Mouse (Mus musculus): ENCODE data around the gene Gm38392. TPM values are rescaled to one million over a fixed set of nuclear protein-coding genes. Genes with fewer than 3 reads are reported as not detected.

The Gm38392 gene
- polyA plus RNA-seq, 1 experiment, result not detected

- DNase-seq, result peak; percentile 29 to 37
- Histone ChIP-seq H3K4me1 (ENCODE audit: control insufficient read depth, insufficient read depth, low read length) (peaks cover 26% of the 10 kb centered on the region), H3K4me3 (replicated peaks; ENCODE audit: insufficient read depth, low read depth, low read length) (peak overlapping the region; percentile 92), H3K27me3 (ENCODE audit: control insufficient read depth, insufficient read depth, low read length) (no peaks in the 10 kb centered on the region), H3K27ac (ENCODE audit: insufficient read depth, low read length) (peak overlapping the region; percentile 57)
- TF ChIP-seq CTCF (IDR thresholded peaks at IDR 0.05; ENCODE audit: borderline replicate concordance, insufficient read depth, low read depth, low read length) (no peak), POLR2A (IDR thresholded peaks at IDR 0.05; ENCODE audit: borderline replicate concordance, insufficient read depth, low read length) (no peak)
- 14% methylated on average over 3 of the region's 3 CpGs for WGBS
Measured at GRCm38 (mm10) chr3:88208226-88208720, 78.7 kb downstream of the Gm38392 start.

GRCm38 (mm10) chr3:88207451-88208100, 79.4 kb downstream of the Gm38392 start:
- WGBS, result 7% methylated on average over 10 of the region's 15 CpGs
- H3K4me1 ChIP-seq (ENCODE audit: control insufficient read depth, insufficient read depth, low read length), result peaks cover 32% of the 10 kb centered on the region
- peak in 1 of 2 experiments; percentile 53 for DNase-seq

GRCm38 (mm10) chr3:88206901-88207371, 80.1 kb downstream of the Gm38392 start:
- Histone ChIP-seq H3K4me1 (ENCODE audit: control insufficient read depth, insufficient read depth, low read length) (peaks cover 33% of the 10 kb centered on the region), H3K27me3 (ENCODE audit: control insufficient read depth, insufficient read depth, low read length) (no peaks in the 10 kb centered on the region), H3K27ac (ENCODE audit: insufficient read depth, low read length) (peak overlapping the region; percentile 94), H3K4me3 (replicated peaks; ENCODE audit: insufficient read depth, low read depth, low read length) (peak overlapping the region; percentile 92)
- peak; percentile 85 to 86 for DNase-seq
- TF ChIP-seq CTCF (IDR thresholded peaks at IDR 0.05; ENCODE audit: borderline replicate concordance, insufficient read depth, low read depth, low read length) (no peak), POLR2A (IDR thresholded peaks at IDR 0.05; ENCODE audit: borderline replicate concordance, insufficient read depth, low read length) (peak; percentile 84)
- WGBS, result 2% methylated on average over 14 of the region's 14 CpGs

More at GRCm38 (mm10) chr3:88207451-88208100, 79.4 kb downstream of the Gm38392 start:
- Histone ChIP-seq H3K27me3 (ENCODE audit: control insufficient read depth, insufficient read depth, low read length) (no peaks in the 10 kb centered on the region), H3K27ac (ENCODE audit: insufficient read depth, low read length) (peak overlapping the region; percentile 94), H3K4me3 (replicated peaks; ENCODE audit: insufficient read depth, low read depth, low read length) (peak overlapping the region; percentile 92)
- TF ChIP-seq POLR2A (IDR thresholded peaks at IDR 0.05; ENCODE audit: borderline replicate concordance, insufficient read depth, low read length) (no peak), CTCF (IDR thresholded peaks at IDR 0.05; ENCODE audit: borderline replicate concordance, insufficient read depth, low read depth, low read length) (no peak)

- DNase-seq, result peak in 1 of 2 experiments; percentile 41
- Histone ChIP-seq H3K4me1 (ENCODE audit: control insufficient read depth, insufficient read depth, low read length) (peaks cover 37% of the 10 kb centered on the region), H3K27me3 (ENCODE audit: control insufficient read depth, insufficient read depth, low read length) (no peaks in the 10 kb centered on the region), H3K27ac (ENCODE audit: insufficient read depth, low read length) (peak overlapping the region; percentile 94), H3K4me3 (replicated peaks; ENCODE audit: insufficient read depth, low read depth, low read length) (peak overlapping the region; percentile 92)
- WGBS, result 37% methylated on average over 3 of the region's 3 CpGs
- TF ChIP-seq CTCF (IDR thresholded peaks at IDR 0.05; ENCODE audit: borderline replicate concordance, insufficient read depth, low read depth, low read length) (no peak), POLR2A (IDR thresholded peaks at IDR 0.05; ENCODE audit: borderline replicate concordance, insufficient read depth, low read length) (no peak)
Measured at GRCm38 (mm10) chr3:88206500-88206899, 80.5 kb downstream of the Gm38392 start.

GRCm38 (mm10) chr3:88205563-88206491, 81.2 kb downstream of the Gm38392 start:
- no peak for TF ChIP-seq POLR2A (IDR thresholded peaks at IDR 0.05; ENCODE audit: borderline replicate concordance, insufficient read depth, low read length)
- no peak for TF ChIP-seq CTCF (IDR thresholded peaks at IDR 0.05; ENCODE audit: borderline replicate concordance, insufficient read depth, low read depth, low read length)
- Histone ChIP-seq H3K27me3 (ENCODE audit: control insufficient read depth, insufficient read depth, low read length) (no peaks in the 10 kb centered on the region), H3K27ac (ENCODE audit: insufficient read depth, low read length) (peak overlapping the region; percentile 94; the same call in 1 of the 2 replicates), H3K4me3 (replicated peaks; ENCODE audit: insufficient read depth, low read depth, low read length) (no peak overlapping the region), H3K4me1 (ENCODE audit: control insufficient read depth, insufficient read depth, low read length) (peaks cover 39% of the 10 kb centered on the region)
- WGBS, result 46% methylated on average over 8 of the region's 8 CpGs
- DNase-seq, result peak; percentile 25 to 44

- 66% methylated on average over 4 of the region's 4 CpGs for WGBS
- peaks cover 38% of the 10 kb centered on the region for H3K4me1 ChIP-seq (ENCODE audit: control insufficient read depth, insufficient read depth, low read length)
Measured at GRCm38 (mm10) chr3:88205176-88205562, 81.8 kb downstream of the Gm38392 start.

GRCm38 (mm10) chr3:88204751-88205150, 82.3 kb downstream of the Gm38392 start:
- TF ChIP-seq CTCF (IDR thresholded peaks at IDR 0.05; ENCODE audit: borderline replicate concordance, insufficient read depth, low read depth, low read length) (no peak), POLR2A (IDR thresholded peaks at IDR 0.05; ENCODE audit: borderline replicate concordance, insufficient read depth, low read length) (no peak)
- H3K4me3 ChIP-seq (replicated peaks; ENCODE audit: insufficient read depth, low read depth, low read length), result no peak overlapping the region
- no peak for DNase-seq
- WGBS, result 76% methylated on average over 1 of the region's 1 CpGs
- H3K4me1 ChIP-seq (ENCODE audit: control insufficient read depth, insufficient read depth, low read length), result peaks cover 34% of the 10 kb centered on the region
- no peaks in the 10 kb centered on the region for H3K27me3 ChIP-seq (ENCODE audit: control insufficient read depth, insufficient read depth, low read length)
- no peak overlapping the region for H3K27ac ChIP-seq (ENCODE audit: insufficient read depth, low read length)

More at GRCm38 (mm10) chr3:88205176-88205562, 81.8 kb downstream of the Gm38392 start:
- no peak overlapping the region for H3K27ac ChIP-seq (ENCODE audit: insufficient read depth, low read length)
- H3K4me3 ChIP-seq (replicated peaks; ENCODE audit: insufficient read depth, low read depth, low read length), result no peak overlapping the region
- no peak for TF ChIP-seq CTCF (IDR thresholded peaks at IDR 0.05; ENCODE audit: borderline replicate concordance, insufficient read depth, low read depth, low read length)
- no peak for TF ChIP-seq POLR2A (IDR thresholded peaks at IDR 0.05; ENCODE audit: borderline replicate concordance, insufficient read depth, low read length)
- no peak for DNase-seq
- no peaks in the 10 kb centered on the region for H3K27me3 ChIP-seq (ENCODE audit: control insufficient read depth, insufficient read depth, low read length)

Measured in cerebellum, adult 2 months (tissue).